Mouse (Mus musculus) midbrain, embryonic 11.5 days (tissue): Measurements from ENCODE around the gene Gm28305. TPM values are rescaled to one million over a fixed set of nuclear protein-coding genes. Genes with fewer than 3 reads are reported as not detected.

Source experiments
- ATAC-seq: fragments of 200-750 bp; cut with Nextera tagmentation; 2 replicates; pipeline ENCODE4 v1.8.0; 2017; ENCODE audit warnings: moderate TSS enrichment, moderate library complexity; ENCODE audit not compliant: low FRiP score
- DNase-seq: peaks from one replicate; pipeline ENCODE4 v3.0.0; 2015; ENCODE audit warnings: low spot score; ENCODE audit errors: missing footprints
- H3K27ac ChIP-seq: fragments of 300-500 bp; sonication (generic); 2 replicates; pipeline ENCODE4 v1.5.1; 2014; ENCODE audit warnings: low read depth, low read length
- H3K27me3 ChIP-seq: fragments of 300-500 bp; sonication (generic); 2 replicates; pipeline ENCODE4 v1.6.1; 2014; ENCODE audit warnings: mild to moderate bottlenecking, low read length, moderate library complexity, mixed read lengths; ENCODE audit not compliant: control insufficient read depth, insufficient read depth
- H3K36me3 ChIP-seq: fragments of 300-500 bp; sonication (generic); 2 replicates; pipeline ENCODE4 v1.6.1; 2014; ENCODE audit warnings: mild to moderate bottlenecking, low read length, moderate library complexity, mixed read lengths; ENCODE audit not compliant: control insufficient read depth, insufficient read depth
- H3K4me1 ChIP-seq: fragments of 300-500 bp; sonication (generic); 2 replicates; pipeline ENCODE4 v1.6.1; 2014; ENCODE audit warnings: low read length; ENCODE audit not compliant: control insufficient read depth, insufficient read depth
- H3K4me2 ChIP-seq: fragments of 300-500 bp; sonication (generic); 2 replicates; pipeline ENCODE4 v1.6.1; 2014; ENCODE audit warnings: mild to moderate bottlenecking, moderate library complexity
- H3K4me3 ChIP-seq: fragments of 300-500 bp; sonication (generic); 2 replicates; pipeline ENCODE4 v1.5.1; 2014; ENCODE audit warnings: low read depth, low read length
- H3K9ac ChIP-seq: fragments of 300-500 bp; sonication (generic); 2 replicates; pipeline ENCODE4 v1.6.1; 2014; ENCODE audit warnings: low read length
- H3K9me3 ChIP-seq: fragments of 300-500 bp; sonication (generic); 2 replicates; pipeline ENCODE4 v1.6.1; 2016; ENCODE audit warnings: low read length; ENCODE audit not compliant: control insufficient read depth
- WGBS: fragments of 180-500 bp; shearing (Covaris S2); extraction: QIAGEN DNeasy Blood & Tissue Kit; methylation state at CpG from one replicate; pipeline ENCODE4 v1.1.7; 2014; 5-methylcytosine and 5-hydroxymethylcytosine counted together
- polyA plus RNA-seq: library from polyadenylated mRNA; unstranded; fragments of >200 nt; fragmentation: Nextera tagmentation; extraction: Ambion mirVana; gene quantifications from 2 replicates; pipeline ENCODE4 v1.2.1, GENCODE M21; 2014

The Gm28305 gene
- polyA plus RNA-seq, 1 experiment from 2014 or later, result not detected

GRCm38 (mm10) chr9:104062430-104063243 lies 22.2 kb downstream of the Gm28305 start, which contains the start of gene Uba5:
Gene Uba5, minus strand, starts transcription at chr9:104063134.
- no peaks in the 10 kb centered on the region for H3K9me3 ChIP-seq
- H3K4me2 ChIP-seq, result peak within 1 kb of the TSS; percentile 90
- H3K27me3 ChIP-seq, result no peaks in the 10 kb centered on the region
- 0 out of 2 replicates have a peak within 1 kb of the TSS, but pooled peaks have one; percentile 48 for H3K27ac ChIP-seq
- ATAC-seq (peak; percentile 81), DNase-seq (no peak)
- peaks cover 4% of the 10 kb centered on the region; the same call in 1 of the 2 replicates for H3K36me3 ChIP-seq
- 1% methylated on average over 59 of the region's 59 CpGs for WGBS
- peak within 1 kb of the TSS; percentile 82 for H3K9ac ChIP-seq
- H3K4me3 ChIP-seq, result peak within 1 kb of the TSS; percentile 99
- H3K4me1 ChIP-seq, result peaks cover 14% of the 10 kb centered on the region

DNA sequence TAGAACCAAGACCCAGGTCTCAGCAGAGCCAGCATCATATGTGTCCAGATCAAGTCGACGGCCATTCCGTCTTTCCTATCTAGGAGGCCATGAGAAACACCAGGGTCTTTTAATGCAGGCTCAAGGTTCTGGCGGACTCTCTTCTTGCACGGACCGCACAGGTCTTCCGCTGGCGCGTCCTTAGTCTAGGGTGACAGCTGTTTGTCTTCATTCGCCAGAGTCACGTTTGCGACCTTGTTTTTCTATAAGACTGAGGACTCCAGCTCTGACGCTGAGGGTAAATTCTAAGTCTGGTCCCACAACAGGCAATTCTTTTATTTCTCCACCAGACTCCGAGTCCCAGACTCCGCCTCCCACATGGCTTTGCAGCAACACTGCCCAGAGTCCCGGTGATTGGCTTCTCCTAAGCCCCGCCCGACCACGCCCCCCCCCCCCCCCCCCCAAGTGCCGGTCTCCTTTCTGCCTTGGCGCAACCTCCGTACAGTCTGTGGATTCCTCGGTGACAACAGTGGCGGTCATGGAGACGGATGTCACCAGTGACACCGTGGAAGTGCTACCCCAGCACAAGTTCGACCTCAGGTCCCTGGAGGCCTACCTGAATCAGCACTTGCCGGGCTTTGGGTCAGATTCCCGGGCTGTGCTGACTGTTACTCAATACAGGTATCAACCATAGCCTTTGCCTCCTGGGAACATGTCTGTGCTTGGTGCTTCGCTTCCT lies 22.9 kb downstream of the Gm28305 start, which contains the start of gene Acad11:
Gene Acad11 (plus strand): TSS at position 134 of the 718 bp plus-strand sequence.
- H3K9ac ChIP-seq, result peak within 1 kb of the TSS; percentile 82
- peak within 1 kb of the TSS; percentile 99 for H3K4me3 ChIP-seq
- H3K27me3 ChIP-seq, result no peaks in the 10 kb centered on the region
- under 1% methylated on average over 30 of the region's 30 CpGs for WGBS
- H3K4me2 ChIP-seq, result peak within 1 kb of the TSS; percentile 90
- H3K27ac ChIP-seq, result 0 out of 2 replicates have a peak within 1 kb of the TSS, but pooled peaks have one; percentile 48
- no peaks in the 10 kb centered on the region for H3K9me3 ChIP-seq
- H3K4me1 ChIP-seq, result peaks cover 14% of the 10 kb centered on the region
- no peaks in the 10 kb centered on the region; the same call in 1 of the 2 replicates for H3K36me3 ChIP-seq
- DNase-seq, result peak; percentile 99
- peak; percentile 97 for ATAC-seq

DNA sequence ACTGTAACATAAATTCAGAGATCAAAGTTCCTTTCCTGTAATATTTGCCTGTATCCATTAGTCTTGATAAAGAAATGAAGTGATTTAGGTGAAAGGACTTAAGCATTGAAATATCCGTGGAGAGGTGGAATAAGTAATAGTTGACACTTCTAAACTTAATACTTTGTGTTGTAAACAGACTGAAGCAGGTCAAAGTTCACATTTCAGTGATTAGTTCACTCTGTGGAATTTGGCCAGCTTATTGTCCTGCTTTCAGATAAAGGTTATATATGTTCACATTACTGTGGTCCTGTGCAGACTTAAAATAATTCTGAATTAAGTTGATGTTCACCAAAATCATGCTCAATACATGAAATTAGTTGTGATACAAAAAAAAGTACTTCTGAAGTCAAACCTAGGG lies 24.1 kb downstream of the Gm28305 start:
- peaks cover 14% of the 10 kb centered on the region for H3K4me1 ChIP-seq
- no peak overlapping the region for H3K4me2 ChIP-seq
- H3K9me3 ChIP-seq, result no peaks in the 10 kb centered on the region

DNA sequence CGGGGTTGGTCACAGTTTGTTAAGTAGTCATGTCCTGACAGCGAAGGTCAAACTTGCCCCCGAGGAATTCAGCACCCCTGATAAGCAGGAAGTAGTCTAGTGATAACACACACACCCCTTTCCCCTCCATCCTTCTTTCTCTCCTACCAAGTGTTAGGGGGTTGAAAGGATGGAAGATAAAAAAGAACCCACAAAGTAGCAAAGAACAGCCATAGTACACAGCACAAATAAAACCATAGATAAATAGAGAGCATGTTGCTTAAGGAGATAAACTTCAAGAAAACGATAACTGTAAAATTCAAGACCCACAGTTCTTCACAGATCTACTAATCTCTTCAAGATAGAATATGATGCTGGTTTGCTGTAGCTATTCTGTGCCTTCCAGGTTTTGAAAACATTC lies 29.8 kb downstream of the Gm28305 start:
- WGBS, result 81% methylated on average over 4 of the region's 4 CpGs
- Histone ChIP-seq H3K4me2 (no peak overlapping the region), H3K4me1 (no peaks in the 10 kb centered on the region), H3K9me3 (no peaks in the 10 kb centered on the region), H3K27ac (no peak overlapping the region), H3K4me3 (no peak overlapping the region), H3K9ac (no peak overlapping the region), H3K27me3 (no peaks in the 10 kb centered on the region), H3K36me3 (no peaks in the 10 kb centered on the region)
- no peak for DNase-seq
- no peak for ATAC-seq

More for the DNA sequence above, 24.1 kb downstream of the Gm28305 start:
- Histone ChIP-seq H3K4me3 (no peak overlapping the region), H3K9ac (no peak overlapping the region), H3K27me3 (no peaks in the 10 kb centered on the region), H3K27ac (no peak overlapping the region), H3K36me3 (no peaks in the 10 kb centered on the region; the same call in 1 of the 2 replicates)
- DNase-seq (no peak), ATAC-seq (no peak)
- WGBS, result 42% methylated on average over 1 of the region's 1 CpGs

DNA sequence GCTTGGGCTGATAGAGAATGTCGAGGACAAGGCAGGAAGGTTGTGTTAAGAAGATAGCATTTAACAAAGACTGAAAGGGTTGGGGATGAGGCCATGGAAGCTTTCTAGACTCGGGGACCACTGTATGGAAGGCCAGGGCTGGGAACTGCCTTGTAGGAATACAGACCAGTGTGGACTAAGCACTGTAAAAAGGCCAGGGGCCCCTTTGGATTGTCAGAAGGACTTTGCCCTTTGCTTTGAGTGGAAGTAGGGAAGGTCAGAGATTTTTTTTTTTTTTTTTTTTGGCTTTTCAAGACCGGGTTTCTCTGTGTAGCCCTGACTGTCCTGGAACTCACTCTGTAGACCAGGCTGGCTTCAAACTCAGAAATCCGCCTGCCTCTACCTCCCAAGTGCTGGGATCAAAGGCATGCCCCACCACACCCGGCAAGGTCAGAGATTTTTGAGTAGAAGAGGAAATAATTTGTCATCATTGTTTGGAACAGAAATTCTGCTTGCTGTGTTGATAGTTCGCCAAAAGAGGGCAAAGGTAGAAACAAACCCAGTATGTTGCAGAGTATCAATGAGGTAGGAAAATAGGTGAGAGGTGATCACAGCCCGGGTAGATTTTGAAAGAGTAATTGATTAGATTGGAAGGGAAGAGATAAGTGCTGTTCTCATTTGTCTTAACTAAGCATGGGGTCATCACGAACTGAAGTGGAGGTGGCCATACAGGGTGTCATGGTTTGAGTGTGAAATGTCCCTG lies 30.6 kb downstream of the Gm28305 start:
- no peaks in the 10 kb centered on the region for H3K4me1 ChIP-seq
- H3K9ac ChIP-seq, result no peak overlapping the region
- H3K27me3 ChIP-seq, result no peaks in the 10 kb centered on the region
- H3K36me3 ChIP-seq, result no peaks in the 10 kb centered on the region
- 76% methylated on average over 8 of the region's 8 CpGs for WGBS
- DNase-seq (no peak), ATAC-seq (no peak)
- no peaks in the 10 kb centered on the region for H3K9me3 ChIP-seq
- H3K27ac ChIP-seq, result no peak overlapping the region
- no peak overlapping the region for H3K4me2 ChIP-seq
- H3K4me3 ChIP-seq, result no peak overlapping the region

GRCm38 (mm10) chr9:104075808-104076207 lies 35.3 kb downstream of the Gm28305 start:
- Histone ChIP-seq H3K4me1 (no peaks in the 10 kb centered on the region), H3K9me3 (no peaks in the 10 kb centered on the region), H3K27ac (no peak overlapping the region), H3K27me3 (no peaks in the 10 kb centered on the region), H3K4me2 (no peak overlapping the region), H3K9ac (no peak overlapping the region), H3K4me3 (no peak overlapping the region), H3K36me3 (no peaks in the 10 kb centered on the region)
- DNase-seq (no peak), ATAC-seq (no peak)
- WGBS, result 68% methylated on average over 2 of the region's 2 CpGs

DNA sequence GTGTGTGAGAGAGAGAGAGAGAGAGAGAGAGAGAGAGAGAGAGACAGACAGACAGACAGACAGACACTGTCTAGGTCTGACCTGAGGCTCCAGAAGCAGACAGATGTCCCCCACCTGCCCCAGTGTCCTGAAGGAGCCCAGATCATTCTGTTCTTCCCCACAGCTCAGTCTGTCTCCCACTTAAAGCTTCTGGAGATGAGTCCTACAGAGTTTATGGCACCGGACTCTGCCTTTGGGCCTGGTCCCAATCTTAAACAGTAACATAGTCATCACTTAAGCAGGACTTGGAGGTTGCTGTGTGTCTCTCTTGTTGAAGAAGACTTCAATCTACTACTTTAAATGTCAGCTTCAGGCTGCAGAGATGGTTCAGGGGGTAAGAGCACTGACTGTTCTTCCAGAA lies 38.3 kb downstream of the Gm28305 start:
- ATAC-seq, result no peak
- H3K4me2 ChIP-seq, result no peak overlapping the region
- H3K27ac ChIP-seq, result no peak overlapping the region
- H3K4me1 ChIP-seq, result no peaks in the 10 kb centered on the region
- no peaks in the 10 kb centered on the region for H3K9me3 ChIP-seq
- DNase-seq, result no peak
- H3K4me3 ChIP-seq, result no peak overlapping the region
- no peak overlapping the region for H3K9ac ChIP-seq
- no peaks in the 10 kb centered on the region for H3K36me3 ChIP-seq
- 96% methylated on average over 1 of the region's 1 CpGs for WGBS
- no peaks in the 10 kb centered on the region for H3K27me3 ChIP-seq

- 48% methylated on average over 5 of the region's 5 CpGs for WGBS
- no peak overlapping the region for H3K4me3 ChIP-seq
These were observed 38.9 kb downstream of the Gm28305 start for GRCm38 (mm10) chr9:104079379-104079778.

More at GRCm38 (mm10) chr9:104079379-104079778, 38.9 kb downstream of the Gm28305 start:
- peak; percentile 92 for DNase-seq
- Histone ChIP-seq H3K9me3 (no peaks in the 10 kb centered on the region), H3K36me3 (no peaks in the 10 kb centered on the region), H3K27ac (no peak overlapping the region), H3K27me3 (no peaks in the 10 kb centered on the region), H3K9ac (no peak overlapping the region), H3K4me2 (no peak overlapping the region), H3K4me1 (no peaks in the 10 kb centered on the region)
- 0 out of 2 replicates have a peak, but pooled peaks have one; percentile 5 for ATAC-seq
